Mouse (Mus musculus) CH12F3 (cell line): Measurements from ENCODE around the gene Sapcd1.
"Not testable (repeated sequence)": the region's sequence is repeated elsewhere in the genome, so short reads cannot be mapped to it uniquely, and the experiment has no call there.

Experiments used
- in situ Hi-C: fragments of 300-500 bp; cut with MboI; formaldehyde crosslinking; loops from 2 replicates; pipeline ENCODE4 v1.14.3; 2020; ENCODE audit warnings: low sequenced_read_pairs

Gene Sapcd1

GRCm38 (mm10) chr17:35055691-35056495 is 28.1 kb upstream of the Sapcd1 start:
- in situ Hi-C loops, result no loop called here

- in situ Hi-C loops, result no loop called here
Measured at GRCm38 (mm10) chr17:35052271-35052798, 24.5 kb upstream of the Sapcd1 start.

- in situ Hi-C loops, result no loop called here
Measured at GRCm38 (mm10) chr17:35051156-35052086, 23.6 kb upstream of the Sapcd1 start.

GRCm38 (mm10) chr17:35050126-35050750 is 22.4 kb upstream of the Sapcd1 start:
- in situ Hi-C loops, result no loop called here

- in situ Hi-C loops, result no loop called here
Measured at GRCm38 (mm10) chr17:35049561-35050016, 21.8 kb upstream of the Sapcd1 start, which contains the start of gene Clic1. Clic1 (plus strand) TSS chr17:35049966.

- in situ Hi-C loops, result no loop called here
Measured at GRCm38 (mm10) chr17:35048932-35049440, 21.2 kb upstream of the Sapcd1 start.

- in situ Hi-C loops, result no loop called here
Measured at GRCm38 (mm10) chr17:35048149-35048931, 20.5 kb upstream of the Sapcd1 start.

GRCm38 (mm10) chr17:35047688-35048087 is 19.9 kb upstream of the Sapcd1 start:
- in situ Hi-C loops, result no loop called here

GRCm38 (mm10) chr17:35046681-35047455 is 19.1 kb upstream of the Sapcd1 start, which contains the start of gene Msh5:
Msh5 (minus strand) TSS chr17:35046745.
- in situ Hi-C loops, result no loop called here

GRCm38 (mm10) chr17:35045807-35046680 is 18.2 kb upstream of the Sapcd1 start:
- in situ Hi-C loops, result no loop called here

- in situ Hi-C loops, result no loop called here
Measured at GRCm38 (mm10) chr17:35044904-35045806, 17.3 kb upstream of the Sapcd1 start.

GRCm38 (mm10) chr17:35043794-35044193 is 16.0 kb upstream of the Sapcd1 start:
- in situ Hi-C loops, result no loop called here

- in situ Hi-C loops, result no loop called here
Measured at GRCm38 (mm10) chr17:35039121-35039873, 11.5 kb upstream of the Sapcd1 start.

- in situ Hi-C loops, result no loop called here
Measured at GRCm38 (mm10) chr17:35034896-35035295, 7.1 kb upstream of the Sapcd1 start.

- in situ Hi-C loops, result not testable (repeated sequence)
Measured at GRCm38 (mm10) chr17:35033703-35034102, 5.9 kb upstream of the Sapcd1 start.

- in situ Hi-C loops, result no loop called here
Measured at GRCm38 (mm10) chr17:35032323-35032870, 4.6 kb upstream of the Sapcd1 start.
